Mouse (Mus musculus) cerebellum, postnatal 25 days (tissue): ENCODE measurements around the gene Cideb.

Experiments
- DNase-seq, 2 experiments: peaks; one replicate each; pipeline ENCODE4 v3.0.0; 2021; ENCODE audit warnings: mixed read lengths in 2 of 2

Gene Cideb

DNA sequence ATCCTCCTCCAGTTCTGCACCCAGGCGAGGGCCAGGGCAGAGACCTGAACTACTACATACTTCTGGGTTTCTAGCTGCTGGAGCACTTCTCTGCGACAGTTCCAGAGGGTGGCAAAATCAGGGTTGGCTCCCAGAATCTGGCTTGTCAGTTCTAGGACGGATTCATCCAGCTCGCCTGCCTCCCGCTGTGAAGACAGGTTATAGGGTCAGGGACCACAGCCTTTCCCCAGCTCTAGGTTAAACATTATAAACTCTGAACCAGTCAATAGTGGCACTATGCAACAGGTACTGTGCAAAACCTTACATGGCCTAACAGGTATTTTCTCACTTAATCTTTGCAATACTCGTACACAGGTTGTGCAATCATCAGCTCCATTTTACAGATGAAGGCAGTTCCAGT lies 37.2 kb downstream of the Cideb start:
- peak in 1 of 2 experiments; percentile 19 for DNase-seq

GRCm38 (mm10) chr14:55720666-55721065 lies 37.6 kb downstream of the Cideb start:
- DNase-seq, result no peak

DNA sequence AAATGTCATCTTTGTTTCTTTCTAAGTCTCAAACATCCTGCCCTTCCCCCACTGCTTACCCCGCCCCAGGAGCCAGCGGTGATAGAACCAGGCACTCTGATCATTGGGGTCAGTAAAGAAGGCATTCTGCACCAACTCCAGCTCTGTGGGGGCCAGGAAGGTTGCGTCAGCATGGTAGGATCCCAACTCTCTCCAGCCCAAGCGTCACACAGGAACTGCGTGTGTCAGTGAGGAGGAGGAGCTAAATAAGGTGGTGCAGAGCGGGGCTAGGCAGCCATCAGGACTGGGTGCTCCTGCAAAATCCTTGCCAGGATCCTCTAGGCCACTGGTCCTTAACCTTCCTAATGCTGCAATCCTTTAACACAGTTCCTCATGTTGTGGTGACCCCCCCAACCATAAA lies 38.5 kb downstream of the Cideb start:
- DNase-seq, result no peak

DNA sequence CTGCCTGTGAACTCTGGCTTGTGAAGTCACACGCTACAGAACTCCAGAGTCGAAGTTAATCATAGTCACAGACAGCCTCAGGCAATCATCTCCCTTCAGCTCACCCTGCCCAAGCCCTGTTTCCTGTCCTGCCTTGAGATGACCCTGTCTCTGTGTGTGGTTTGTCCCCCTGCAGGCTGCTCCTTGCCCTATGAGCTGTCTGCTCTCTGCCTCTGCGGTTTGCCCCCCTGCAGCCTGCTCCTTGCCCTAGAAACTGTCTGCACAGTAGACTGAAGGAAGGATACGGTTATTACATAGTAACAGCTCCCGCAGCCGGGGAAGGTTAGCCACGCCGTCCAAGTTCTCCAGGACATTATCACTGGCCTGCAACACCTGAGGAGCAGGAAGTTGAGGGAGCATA lies 41.4 kb downstream of the Cideb start:
- no peak for DNase-seq

DNA sequence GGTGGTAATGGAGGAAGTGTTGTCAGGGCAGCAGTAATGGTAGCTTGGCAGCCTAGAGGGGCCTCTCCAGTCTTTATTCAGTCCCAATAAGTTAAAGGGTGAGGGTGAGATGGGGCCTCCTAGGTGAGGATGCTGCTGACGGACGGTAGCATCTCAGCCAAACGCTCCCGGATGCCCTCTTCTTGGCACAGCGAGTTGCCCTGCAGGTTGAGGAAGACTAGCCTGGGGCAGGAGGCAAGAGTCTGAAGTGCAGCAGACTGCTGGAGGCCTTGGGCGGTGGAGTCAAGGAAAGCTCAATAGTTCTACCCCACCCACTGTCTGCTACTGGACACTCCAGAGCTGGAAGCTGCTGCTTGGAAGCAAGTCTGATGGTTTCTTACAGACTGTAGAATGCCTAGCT lies 42.0 kb downstream of the Cideb start:
- no peak for DNase-seq

DNA sequence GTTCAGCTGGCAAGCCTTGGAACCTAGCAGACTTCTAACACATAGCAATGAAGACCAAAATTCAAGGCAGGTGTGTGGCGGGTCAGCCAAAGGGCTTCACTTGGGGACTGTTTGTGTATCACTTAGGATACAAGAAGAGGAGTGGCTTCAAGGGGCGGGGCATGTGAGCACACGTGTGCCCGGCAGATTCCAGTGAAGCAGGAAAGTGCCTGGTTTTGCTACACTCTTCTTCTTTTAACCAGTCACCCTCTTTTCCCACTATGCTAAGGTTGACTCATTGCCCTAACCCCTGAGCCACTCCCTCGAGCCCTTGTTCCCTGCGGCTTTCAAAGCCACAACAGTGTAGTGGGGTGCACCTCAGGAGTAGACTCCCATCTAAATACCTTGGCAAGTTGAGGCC lies 43.4 kb downstream of the Cideb start:
- DNase-seq, result no peak

DNA sequence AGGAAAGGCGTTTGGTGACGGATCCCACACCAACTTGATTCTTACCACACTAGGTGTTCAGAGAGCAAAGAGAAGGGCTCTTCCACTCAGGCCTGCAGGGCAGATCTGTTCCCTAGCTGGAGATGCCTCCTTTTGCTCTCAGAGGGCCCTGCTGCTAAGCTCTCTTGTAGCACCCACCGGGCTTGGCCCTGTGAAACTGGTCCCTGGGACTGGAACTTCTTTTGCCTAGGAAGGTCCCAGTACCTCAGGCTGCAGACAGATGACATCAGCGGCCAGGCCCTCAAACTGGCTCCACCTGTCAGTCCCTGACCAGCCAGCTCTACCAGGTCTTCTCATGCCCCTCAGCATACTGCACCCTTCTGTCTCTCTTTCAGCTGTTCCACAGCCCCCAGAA lies 44.5 kb downstream of the Cideb start, which contains the start of gene Tgm1:
Gene Tgm1, minus strand, starts transcription at position 198 of the 394 bp plus-strand sequence.
- no peak for DNase-seq

- no peak for DNase-seq
Measured at GRCm38 (mm10) chr14:55713007-55713728, 45.1 kb downstream of the Cideb start.

GRCm38 (mm10) chr14:55711786-55712185 lies 46.5 kb downstream of the Cideb start:
- DNase-seq, result no peak

DNA sequence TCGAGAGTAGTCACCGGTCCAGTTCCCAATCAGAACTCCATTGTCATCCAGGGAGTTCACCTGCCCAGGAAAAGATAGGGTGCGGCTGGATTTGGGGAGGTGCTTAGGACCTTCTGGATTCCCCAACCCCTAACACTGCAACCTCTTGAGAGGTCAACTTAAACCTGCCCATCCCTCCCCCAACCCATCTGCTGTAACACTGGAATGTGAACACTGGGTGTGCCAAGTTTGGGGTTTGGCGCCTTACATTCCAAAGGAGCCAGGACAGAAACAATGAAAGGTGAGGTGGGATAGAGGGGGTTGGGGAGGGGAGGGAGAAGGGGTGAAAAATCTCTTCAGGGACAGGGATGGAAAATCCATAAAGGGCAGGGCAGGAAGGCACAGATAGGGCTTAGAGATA lies 48.7 kb downstream of the Cideb start:
- DNase-seq, result no peak

DNA sequence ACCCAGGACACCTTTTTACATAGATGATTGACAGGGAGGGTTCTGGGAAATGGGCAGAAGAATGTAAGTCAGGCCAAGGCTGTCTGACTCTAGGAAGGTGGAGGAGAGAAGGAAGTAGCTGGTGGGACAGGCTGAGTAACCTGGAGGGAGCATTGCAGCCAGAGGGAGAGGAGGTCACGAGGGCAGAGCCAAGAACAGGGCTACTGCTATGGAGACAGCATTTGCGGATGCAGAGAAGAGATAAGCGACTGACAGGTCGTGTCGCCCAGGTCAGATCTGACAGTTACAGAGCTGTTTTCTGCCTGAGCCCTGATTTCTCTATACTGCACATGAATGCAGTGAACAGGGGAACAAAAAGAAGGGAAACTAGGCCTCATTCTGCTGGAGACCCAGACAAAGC lies 50.9 kb downstream of the Cideb start:
- no peak for DNase-seq

GRCm38 (mm10) chr14:55706051-55706600 lies 52.1 kb downstream of the Cideb start:
- DNase-seq, result no peak
